Mouse (Mus musculus): Measurements from ENCODE around the gene Ran. TPM values are rescaled to one million over a fixed set of nuclear protein-coding genes. Genes with fewer than 3 reads are reported as not detected.

Gene Ran
- polyA plus RNA-seq, 1 experiment from 2014 or later: 373 TPM

GRCm38 (mm10) chr5:129000706-129001468 is 19.0 kb upstream of the Ran start:
- Histone ChIP-seq H3K36me3 (peaks cover 18% of the 10 kb centered on the region), H3K9me3 (no peaks in the 10 kb centered on the region), H3K4me1 (replicated peaks) (peaks cover 23% of the 10 kb centered on the region), H3K4me3 (no peak overlapping the region), H3K27ac (replicated peaks) (no peak overlapping the region), H3K27me3 (no peaks in the 10 kb centered on the region), H3K4me2 (no peak overlapping the region), H3K9ac (no peak overlapping the region)
- 47% methylated on average over 8 of the region's 8 CpGs for WGBS
- no peak for ATAC-seq (ENCODE audit: low read depth)

- Histone ChIP-seq H3K9ac (0 out of 2 replicates have a peak overlapping the region, but pooled peaks have one; percentile 17), H3K4me2 (no peak overlapping the region), H3K4me3 (no peak overlapping the region), H3K36me3 (peaks cover 12% of the 10 kb centered on the region), H3K27ac (replicated peaks) (no peak overlapping the region), H3K4me1 (replicated peaks) (peaks cover 40% of the 10 kb centered on the region), H3K9me3 (no peaks in the 10 kb centered on the region), H3K27me3 (no peaks in the 10 kb centered on the region)
- ATAC-seq (ENCODE audit: low read depth): no peak
- 62% methylated on average over 14 of the region's 14 CpGs for WGBS
These were observed 17.3 kb upstream of the Ran start for GRCm38 (mm10) chr5:129002571-129003011.

- Histone ChIP-seq H3K9me3 (no peaks in the 10 kb centered on the region), H3K4me1 (replicated peaks) (peaks cover 50% of the 10 kb centered on the region), H3K36me3 (no peaks in the 10 kb centered on the region), H3K4me2 (no peak overlapping the region), H3K27me3 (no peaks in the 10 kb centered on the region), H3K4me3 (no peak overlapping the region), H3K27ac (replicated peaks) (no peak overlapping the region), H3K9ac (no peak overlapping the region)
- 55% methylated on average over 3 of the region's 3 CpGs for WGBS
- ATAC-seq (ENCODE audit: low read depth): no peak
These were observed 14.5 kb upstream of the Ran start for GRCm38 (mm10) chr5:129005416-129005815.

GRCm38 (mm10) chr5:129006031-129006788 is 13.7 kb upstream of the Ran start:
- H3K4me2 ChIP-seq: peak overlapping the region; percentile 86; the same call in 1 of the 2 replicates
- WGBS: 72% methylated on average over 18 of the region's 18 CpGs
- no peak for ATAC-seq (ENCODE audit: low read depth)

GRCm38 (mm10) chr5:129007105-129007957 is 12.5 kb upstream of the Ran start:
- Histone ChIP-seq H3K4me2 (peak overlapping the region; percentile 86), H3K9me3 (no peaks in the 10 kb centered on the region), H3K4me1 (replicated peaks) (peaks cover 42% of the 10 kb centered on the region), H3K27ac (replicated peaks) (no peak overlapping the region), H3K4me3 (peak overlapping the region; percentile 68), H3K9ac (peak overlapping the region; percentile 83), H3K36me3 (no peaks in the 10 kb centered on the region), H3K27me3 (no peaks in the 10 kb centered on the region)
- ATAC-seq (ENCODE audit: low read depth): peak; percentile 48
- WGBS: 53% methylated on average over 14 of the region's 14 CpGs

More at GRCm38 (mm10) chr5:129006031-129006788, 13.7 kb upstream of the Ran start:
- Histone ChIP-seq H3K36me3 (no peaks in the 10 kb centered on the region), H3K4me3 (no peak overlapping the region), H3K27me3 (no peaks in the 10 kb centered on the region), H3K9me3 (no peaks in the 10 kb centered on the region), H3K9ac (no peak overlapping the region), H3K4me1 (replicated peaks) (peaks cover 44% of the 10 kb centered on the region), H3K27ac (replicated peaks) (no peak overlapping the region)

GRCm38 (mm10) chr5:129008008-129008407 is 11.9 kb upstream of the Ran start:
- Histone ChIP-seq H3K4me1 (replicated peaks) (peaks cover 37% of the 10 kb centered on the region), H3K27ac (replicated peaks) (peak overlapping the region; percentile 67), H3K27me3 (no peaks in the 10 kb centered on the region), H3K9me3 (no peaks in the 10 kb centered on the region), H3K9ac (peak overlapping the region; percentile 83), H3K36me3 (no peaks in the 10 kb centered on the region), H3K4me2 (peak overlapping the region; percentile 86), H3K4me3 (peak overlapping the region; percentile 68)
- ATAC-seq (ENCODE audit: low read depth): peak; percentile 38
- WGBS: under 1% methylated on average over 18 of the region's 18 CpGs

GRCm38 (mm10) chr5:129008412-129008826 is 11.4 kb upstream of the Ran start, which contains the start of gene Stx2:
TSS of gene Stx2 (minus strand) at chr5:129008574.
- Histone ChIP-seq H3K4me2 (peak within 1 kb of the TSS; percentile 86), H3K9me3 (no peaks in the 10 kb centered on the region), H3K36me3 (no peaks in the 10 kb centered on the region), H3K9ac (peak within 1 kb of the TSS; percentile 83), H3K27me3 (no peaks in the 10 kb centered on the region), H3K27ac (replicated peaks) (peak within 1 kb of the TSS; percentile 67), H3K4me3 (peak within 1 kb of the TSS; percentile 68), H3K4me1 (replicated peaks) (peaks cover 37% of the 10 kb centered on the region)
- peak; percentile 90 for ATAC-seq (ENCODE audit: low read depth)
- WGBS: 1% methylated on average over 38 of the region's 39 CpGs

GRCm38 (mm10) chr5:129009577-129009976 is 10.3 kb upstream of the Ran start:
- no peak overlapping the region for H3K9ac ChIP-seq
- H3K36me3 ChIP-seq: no peaks in the 10 kb centered on the region
- H3K9me3 ChIP-seq: no peaks in the 10 kb centered on the region
- H3K27ac ChIP-seq (replicated peaks): no peak overlapping the region
- ATAC-seq (ENCODE audit: low read depth): no peak
- H3K27me3 ChIP-seq: no peaks in the 10 kb centered on the region
- 67% methylated on average over 3 of the region's 3 CpGs for WGBS
- H3K4me2 ChIP-seq: no peak overlapping the region
- H3K4me1 ChIP-seq (replicated peaks): peaks cover 37% of the 10 kb centered on the region
- H3K4me3 ChIP-seq: no peak overlapping the region

- WGBS: 77% methylated on average over 2 of the region's 2 CpGs
- no peak overlapping the region for H3K4me2 ChIP-seq
- H3K27me3 ChIP-seq: no peaks in the 10 kb centered on the region
- ATAC-seq (ENCODE audit: low read depth): no peak
- H3K27ac ChIP-seq (replicated peaks): no peak overlapping the region
- H3K36me3 ChIP-seq: no peaks in the 10 kb centered on the region
- H3K9ac ChIP-seq: no peak overlapping the region
- H3K4me3 ChIP-seq: no peak overlapping the region
- H3K9me3 ChIP-seq: no peaks in the 10 kb centered on the region
- peaks cover 26% of the 10 kb centered on the region for H3K4me1 ChIP-seq (replicated peaks)
These were observed 8.9 kb upstream of the Ran start for GRCm38 (mm10) chr5:129010937-129011336.

- Histone ChIP-seq H3K4me2 (no peak overlapping the region), H3K4me3 (no peak overlapping the region), H3K9ac (no peak overlapping the region), H3K27me3 (no peaks in the 10 kb centered on the region), H3K36me3 (no peaks in the 10 kb centered on the region), H3K4me1 (replicated peaks) (peaks cover 8% of the 10 kb centered on the region), H3K9me3 (no peaks in the 10 kb centered on the region), H3K27ac (replicated peaks) (no peak overlapping the region)
- no peak for ATAC-seq (ENCODE audit: low read depth)
- 86% methylated on average over 3 of the region's 3 CpGs for WGBS
These were observed 4.8 kb upstream of the Ran start for GRCm38 (mm10) chr5:129015020-129015419.

- peaks cover 8% of the 10 kb centered on the region for H3K4me1 ChIP-seq (replicated peaks)
- no peak overlapping the region for H3K4me3 ChIP-seq
- H3K27me3 ChIP-seq: no peaks in the 10 kb centered on the region
- no peaks in the 10 kb centered on the region for H3K9me3 ChIP-seq
- no peak overlapping the region for H3K27ac ChIP-seq (replicated peaks)
- no peak overlapping the region for H3K9ac ChIP-seq
- H3K4me2 ChIP-seq: no peak overlapping the region
- no peak for ATAC-seq (ENCODE audit: low read depth)
- WGBS: 72% methylated on average over 5 of the region's 5 CpGs
- H3K36me3 ChIP-seq: no peaks in the 10 kb centered on the region
These were observed 4.3 kb upstream of the Ran start for GRCm38 (mm10) chr5:129015540-129015939.
